Mouse (Mus musculus): Measurements from ENCODE around the gene Fpr1.

DNA sequence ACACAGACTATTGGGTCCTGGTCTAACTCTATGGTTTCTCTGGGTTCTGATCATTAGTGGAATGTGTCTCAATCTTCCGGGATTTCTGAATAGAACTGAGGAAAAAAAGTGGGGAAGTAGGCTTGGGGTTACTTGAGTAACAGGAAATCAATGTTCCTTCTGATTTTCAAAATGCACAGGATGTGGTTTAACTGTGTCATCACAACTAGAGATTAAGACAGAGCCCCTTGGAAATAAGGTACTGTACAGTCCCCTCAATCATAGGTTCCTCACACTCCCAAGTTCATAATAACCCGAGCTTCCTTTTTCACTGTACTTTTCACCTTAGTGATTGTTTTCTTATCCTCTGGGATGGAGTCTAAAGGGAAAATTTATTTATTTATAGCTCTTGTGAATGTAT is 12.0 kb downstream of the Fpr1 start:
- TF ChIP-seq GATA1 (IDR thresholded peaks at IDR 0.05; ENCODE audit: low read length) (no peak), TAL1 (IDR thresholded peaks at IDR 0.05; ENCODE audit: low read length) (no peak)
